Mouse (Mus musculus): Measurements from ENCODE around the gene Crim1. TPM values are rescaled to one million over a fixed set of nuclear protein-coding genes. Genes with fewer than 3 reads are reported as not detected.
A peak's percentile ranks its signal among the peaks of the same experiment; 100 is the strongest.
"Not testable (repeated sequence)": the region's sequence is repeated elsewhere in the genome, so short reads cannot be mapped to it uniquely, and the experiment has no call there.

Gene Crim1
- polyA plus RNA-seq, 1 experiment, result 36.1 TPM

DNA sequence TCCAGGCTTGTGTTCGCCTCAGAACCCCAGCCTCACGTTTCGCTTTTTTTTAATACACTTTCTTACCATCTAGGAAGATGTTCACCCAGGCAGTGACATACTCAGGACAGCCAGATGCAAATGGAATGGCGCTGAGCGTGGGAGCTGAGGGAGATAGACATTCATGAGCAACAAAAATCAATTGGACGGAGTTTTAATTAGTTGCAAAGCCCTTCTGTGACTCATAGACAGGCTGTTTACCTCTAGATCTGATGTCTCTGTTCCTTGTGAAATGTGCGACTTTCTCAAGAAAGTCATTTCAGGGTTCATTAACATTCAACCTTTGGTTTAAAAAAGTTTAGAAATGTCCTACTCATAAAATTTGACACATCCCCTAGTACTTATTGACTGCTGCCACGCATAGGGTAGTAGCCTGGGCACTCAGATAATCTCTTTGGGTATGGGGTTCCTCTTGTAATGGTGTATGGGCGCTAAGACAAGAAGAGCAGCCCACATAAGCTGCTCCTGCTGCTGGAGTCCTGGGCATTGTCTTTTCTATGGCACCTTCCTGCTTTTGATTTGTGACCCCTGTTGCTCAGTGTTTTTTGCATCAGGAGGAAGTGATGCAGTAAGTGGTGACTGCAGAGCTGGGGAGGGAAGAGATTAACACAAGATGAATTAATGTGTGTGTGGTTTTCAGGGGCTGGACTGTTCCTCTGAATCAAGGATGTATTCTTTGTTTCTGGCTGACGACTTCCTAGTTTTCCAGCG lies 46.8 kb downstream of the Crim1 start:
- Histone ChIP-seq H3K4me1 (ENCODE audit: control insufficient read depth, insufficient read depth, insufficient read length, low read length) (peaks cover 15% of the 10 kb centered on the region), H3K36me3 (ENCODE audit: control insufficient read depth, insufficient read depth, low read length) (no peaks in the 10 kb centered on the region), H3K27me3 (ENCODE audit: control insufficient read depth, insufficient read depth, low read length) (no peaks in the 10 kb centered on the region), H3K4me3 (ENCODE audit: low read depth, low read length) (no peak overlapping the region), H3K27ac (ENCODE audit: insufficient read depth, low read depth, low read length) (no peak overlapping the region)
- no peak for TF ChIP-seq CTCF (IDR thresholded peaks at IDR 0.05; ENCODE audit: extremely low read depth, insufficient read length, insufficient replicate concordance, low read depth, low read length)
- TF ChIP-seq POLR2A (IDR thresholded peaks at IDR 0.05; ENCODE audit: low read depth, low read length), result no peak
- WGBS, result 74% methylated on average over 11 of the region's 11 CpGs

DNA sequence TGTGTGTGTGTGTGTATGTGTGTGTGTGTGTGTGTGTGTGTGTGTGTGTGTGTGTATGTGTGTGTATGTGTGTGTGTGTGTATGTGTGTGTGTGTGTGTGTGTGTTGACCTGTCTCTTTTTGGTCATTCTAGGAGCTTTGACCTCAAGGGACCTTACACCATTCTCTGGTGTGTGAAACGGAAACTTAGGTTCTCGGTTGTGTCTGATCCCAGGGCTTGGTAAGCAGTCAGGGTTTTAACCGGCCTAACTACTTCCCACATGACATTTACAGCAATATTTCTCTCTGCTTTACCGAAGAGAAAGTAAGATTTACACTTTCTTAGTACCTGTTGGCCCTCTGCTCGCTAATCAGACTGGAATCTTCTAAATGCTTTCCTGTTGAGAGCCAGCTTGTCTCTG lies 48.1 kb downstream of the Crim1 start:
- peaks cover 15% of the 10 kb centered on the region for H3K4me1 ChIP-seq (ENCODE audit: control insufficient read depth, insufficient read depth, insufficient read length, low read length)
- WGBS, result 40% methylated on average over 5 of the region's 5 CpGs
- no peak overlapping the region for H3K4me3 ChIP-seq (ENCODE audit: low read depth, low read length)
- TF ChIP-seq POLR2A (IDR thresholded peaks at IDR 0.05; ENCODE audit: low read depth, low read length) (no peak), CTCF (IDR thresholded peaks at IDR 0.05; ENCODE audit: extremely low read depth, insufficient read length, insufficient replicate concordance, low read depth, low read length) (no peak)
- no peaks in the 10 kb centered on the region for H3K36me3 ChIP-seq (ENCODE audit: control insufficient read depth, insufficient read depth, low read length)
- peak overlapping the region; percentile 22; the same call in 1 of the 2 replicates for H3K27ac ChIP-seq (ENCODE audit: insufficient read depth, low read depth, low read length)
- H3K27me3 ChIP-seq (ENCODE audit: control insufficient read depth, insufficient read depth, low read length), result no peaks in the 10 kb centered on the region

DNA sequence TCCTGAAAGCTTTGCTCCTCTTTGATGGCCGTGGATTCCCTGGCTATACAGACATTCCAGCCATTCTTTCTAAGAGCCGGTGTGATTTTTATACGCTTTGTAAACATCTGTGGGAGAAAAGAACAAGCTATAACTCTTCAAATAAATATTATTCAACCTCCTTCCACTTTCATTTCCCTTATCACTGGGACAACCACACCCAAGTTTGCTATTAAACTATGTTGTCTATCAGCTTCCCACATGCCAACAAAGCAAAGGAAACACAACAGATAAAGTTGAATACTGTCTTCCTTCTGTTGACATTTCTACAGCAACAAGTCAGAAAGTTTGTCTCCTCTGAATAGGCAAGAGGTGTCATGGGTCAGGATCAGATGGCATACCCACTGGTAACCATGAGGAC lies 48.9 kb downstream of the Crim1 start:
- H3K27me3 ChIP-seq (ENCODE audit: control insufficient read depth, insufficient read depth, low read length), result no peaks in the 10 kb centered on the region
- WGBS, result 8% methylated on average over 3 of the region's 3 CpGs
- H3K36me3 ChIP-seq (ENCODE audit: control insufficient read depth, insufficient read depth, low read length), result no peaks in the 10 kb centered on the region
- TF ChIP-seq CTCF (IDR thresholded peaks at IDR 0.05; ENCODE audit: extremely low read depth, insufficient read length, insufficient replicate concordance, low read depth, low read length) (no peak), POLR2A (IDR thresholded peaks at IDR 0.05; ENCODE audit: low read depth, low read length) (no peak)
- peak overlapping the region; percentile 53 for H3K27ac ChIP-seq (ENCODE audit: insufficient read depth, low read depth, low read length)
- no peak overlapping the region for H3K4me3 ChIP-seq (ENCODE audit: low read depth, low read length)
- H3K4me1 ChIP-seq (ENCODE audit: control insufficient read depth, insufficient read depth, insufficient read length, low read length), result peaks cover 15% of the 10 kb centered on the region

DNA sequence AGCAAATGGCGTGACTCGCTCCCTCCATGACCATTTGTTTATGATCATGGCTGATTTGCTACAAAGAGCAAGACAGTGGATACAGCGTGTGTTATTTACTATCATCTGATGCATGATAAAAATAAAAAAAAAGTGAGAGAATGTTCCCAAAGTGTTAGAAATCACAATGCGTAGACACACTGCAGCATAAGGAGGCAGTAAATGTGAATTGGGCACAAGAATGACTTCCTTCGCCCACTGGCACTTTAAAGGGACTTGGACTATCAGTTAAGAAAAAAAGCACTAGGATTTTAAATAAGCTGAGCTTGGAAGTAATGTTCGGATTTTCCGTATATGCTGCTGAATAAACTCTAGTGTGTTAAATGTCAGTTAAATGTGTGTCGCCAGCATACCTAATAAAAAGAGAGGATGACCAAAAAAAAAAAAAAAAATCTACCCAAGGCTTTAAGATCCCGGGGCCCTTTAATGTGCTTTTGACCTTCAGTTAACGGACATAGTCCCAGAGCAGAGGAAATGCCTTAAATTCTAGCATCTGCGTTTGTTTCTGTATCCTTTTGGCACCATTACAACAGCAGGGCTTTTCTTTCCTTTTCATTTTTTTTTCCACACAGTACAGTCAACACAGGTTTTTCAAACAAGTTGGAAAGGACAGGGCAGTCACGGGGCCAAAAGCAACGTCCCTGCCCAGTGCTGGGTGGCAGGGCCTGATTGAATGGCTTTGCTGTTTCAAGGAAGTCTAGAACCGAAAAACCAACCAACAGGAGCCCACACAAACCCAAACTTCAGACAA lies 50.3 kb downstream of the Crim1 start:
- no peaks in the 10 kb centered on the region for H3K27me3 ChIP-seq (ENCODE audit: control insufficient read depth, insufficient read depth, low read length)
- no peak overlapping the region for H3K27ac ChIP-seq (ENCODE audit: insufficient read depth, low read depth, low read length)
- WGBS, result 79% methylated on average over 14 of the region's 14 CpGs
- H3K4me3 ChIP-seq (ENCODE audit: low read depth, low read length), result no peak overlapping the region
- H3K4me1 ChIP-seq (ENCODE audit: control insufficient read depth, insufficient read depth, insufficient read length, low read length), result peaks cover 15% of the 10 kb centered on the region
- H3K36me3 ChIP-seq (ENCODE audit: control insufficient read depth, insufficient read depth, low read length), result no peaks in the 10 kb centered on the region
- TF ChIP-seq POLR2A (IDR thresholded peaks at IDR 0.05; ENCODE audit: low read depth, low read length), result no peak
- TF ChIP-seq CTCF (IDR thresholded peaks at IDR 0.05; ENCODE audit: extremely low read depth, insufficient read length, insufficient replicate concordance, low read depth, low read length), result no peak

DNA sequence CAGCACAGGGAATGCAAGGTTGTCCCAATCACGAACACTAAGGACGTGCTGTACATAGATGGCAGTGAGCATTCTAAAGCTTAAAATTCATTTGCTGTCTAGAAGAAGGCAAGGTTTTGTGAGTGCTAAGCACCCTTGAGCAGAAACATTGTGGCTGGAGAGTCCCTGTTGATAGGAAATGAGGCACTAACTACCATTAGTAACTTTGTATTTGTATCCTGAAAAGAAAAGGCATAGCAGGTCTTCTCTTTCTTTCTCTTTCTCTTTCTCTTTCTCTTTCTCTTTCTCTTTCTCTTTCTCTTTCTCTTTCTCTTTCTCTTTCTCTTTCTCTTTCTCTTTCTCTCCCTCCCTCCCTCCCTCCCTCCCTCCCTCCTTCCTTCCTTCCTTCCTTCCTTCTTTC lies 53.5 kb downstream of the Crim1 start:
- H3K4me3 ChIP-seq (ENCODE audit: low read depth, low read length); H3K36me3 ChIP-seq (ENCODE audit: control insufficient read depth, insufficient read depth, low read length); H3K27ac ChIP-seq (ENCODE audit: insufficient read depth, low read depth, low read length); H3K27me3 ChIP-seq (ENCODE audit: control insufficient read depth, insufficient read depth, low read length): not testable (repeated sequence)
- peaks cover 17% of the 10 kb centered on the region for H3K4me1 ChIP-seq (ENCODE audit: control insufficient read depth, insufficient read depth, insufficient read length, low read length)
- 94% methylated on average over 2 of the region's 2 CpGs for WGBS

DNA sequence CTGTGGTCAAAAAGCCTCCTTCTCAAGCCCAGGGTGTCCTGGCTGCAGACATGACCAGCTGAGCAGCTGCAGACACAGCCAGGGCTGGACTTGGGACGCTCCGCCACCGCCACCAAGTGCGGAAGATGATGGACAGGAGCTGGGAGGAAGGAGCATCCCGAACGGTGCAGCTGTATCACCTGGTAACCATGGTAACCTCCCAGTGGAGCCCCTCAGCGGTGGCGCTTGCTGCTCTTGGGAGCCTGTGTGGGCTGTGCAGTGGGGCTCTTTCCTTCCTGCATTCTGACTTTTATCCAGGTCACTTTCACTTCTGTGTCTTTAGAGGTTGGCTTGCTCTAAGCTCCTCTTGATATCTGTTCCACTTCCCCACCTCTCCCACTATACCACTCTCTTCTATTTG lies 54.2 kb downstream of the Crim1 start:
- TF ChIP-seq CTCF (IDR thresholded peaks at IDR 0.05; ENCODE audit: extremely low read depth, insufficient read length, insufficient replicate concordance, low read depth, low read length), result no peak
- TF ChIP-seq POLR2A (IDR thresholded peaks at IDR 0.05; ENCODE audit: low read depth, low read length), result no peak
- H3K27me3 ChIP-seq (ENCODE audit: control insufficient read depth, insufficient read depth, low read length), result no peaks in the 10 kb centered on the region
- H3K4me3 ChIP-seq (ENCODE audit: low read depth, low read length), result no peak overlapping the region
- no peak overlapping the region for H3K27ac ChIP-seq (ENCODE audit: insufficient read depth, low read depth, low read length)
- peaks cover 14% of the 10 kb centered on the region for H3K4me1 ChIP-seq (ENCODE audit: control insufficient read depth, insufficient read depth, insufficient read length, low read length)
- 82% methylated on average over 8 of the region's 8 CpGs for WGBS
- H3K36me3 ChIP-seq (ENCODE audit: control insufficient read depth, insufficient read depth, low read length), result no peaks in the 10 kb centered on the region

DNA sequence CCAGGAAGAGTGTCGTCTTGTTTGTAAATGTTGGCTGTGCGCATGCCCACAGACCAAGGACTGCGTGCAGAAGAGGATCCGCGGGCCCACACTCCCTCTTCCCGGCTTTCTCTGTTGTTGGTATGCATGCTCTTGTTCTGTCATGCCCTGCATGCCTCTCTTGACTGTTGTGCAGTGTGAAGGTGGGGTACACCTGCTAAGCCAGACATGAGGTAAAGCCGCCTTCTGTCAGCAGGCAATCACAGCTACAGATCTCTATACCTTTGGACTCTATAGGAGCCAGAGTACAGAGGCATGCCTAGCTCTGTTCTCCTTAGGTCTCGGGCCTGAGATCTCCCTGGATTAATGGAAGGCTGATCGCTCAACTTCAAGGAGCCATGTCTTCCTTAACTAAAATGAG lies 55.7 kb downstream of the Crim1 start:
- Histone ChIP-seq H3K4me3 (ENCODE audit: low read depth, low read length) (no peak overlapping the region), H3K27me3 (ENCODE audit: control insufficient read depth, insufficient read depth, low read length) (no peaks in the 10 kb centered on the region), H3K4me1 (ENCODE audit: control insufficient read depth, insufficient read depth, insufficient read length, low read length) (peaks cover 8% of the 10 kb centered on the region; the same call in 1 of the 2 replicates), H3K27ac (ENCODE audit: insufficient read depth, low read depth, low read length) (no peak overlapping the region), H3K36me3 (ENCODE audit: control insufficient read depth, insufficient read depth, low read length) (no peaks in the 10 kb centered on the region)
- WGBS, result 82% methylated on average over 9 of the region's 9 CpGs
- TF ChIP-seq POLR2A (IDR thresholded peaks at IDR 0.05; ENCODE audit: low read depth, low read length) (no peak), CTCF (IDR thresholded peaks at IDR 0.05; ENCODE audit: extremely low read depth, insufficient read length, insufficient replicate concordance, low read depth, low read length) (no peak)

Data from small intestine, adult 2 months (tissue).